Comparison of ENCODE assay signal across 24 mouse cellular contexts in the genomic region with DNA sequence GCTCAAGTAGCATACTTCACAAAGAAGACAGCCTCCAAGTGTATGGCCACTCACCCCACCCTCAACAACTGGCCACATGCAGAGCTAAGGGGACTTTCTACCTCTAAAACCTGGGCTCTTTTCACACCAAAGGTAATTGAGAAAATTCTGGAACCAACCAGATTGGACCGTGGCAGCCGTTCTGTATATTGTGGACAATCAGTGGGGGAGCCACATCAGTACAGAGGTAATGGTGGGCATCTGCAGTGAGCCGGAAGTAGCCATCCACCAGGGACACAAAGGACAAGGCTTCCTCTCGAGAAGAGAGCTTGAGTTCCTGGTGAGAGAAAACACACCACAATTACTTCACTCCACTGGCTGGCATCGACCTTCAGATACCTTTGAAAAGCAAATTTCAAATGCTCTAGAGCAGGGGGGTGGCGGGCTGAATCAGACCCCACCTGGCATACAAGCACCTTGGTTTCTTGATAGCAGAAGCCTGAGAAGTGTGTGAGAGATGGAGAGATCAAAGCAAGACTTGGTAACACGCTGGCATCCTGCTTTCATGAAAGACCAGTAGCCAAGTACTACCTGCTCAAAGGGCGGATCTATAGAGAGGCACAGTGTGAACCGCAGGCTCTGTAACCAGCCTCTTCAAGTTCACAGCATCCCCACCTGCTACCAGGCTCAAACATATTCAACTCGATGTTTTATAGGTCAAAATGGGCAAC.
A peak's percentile ranks its signal among the peaks of the same experiment; 100 is the strongest.
DNase-seq lines count a peak whose midpoint lies in the region; ATAC-seq lines count a peak whose summit lies in the region.
"Had no signal": no experiment of that assay in that cellular context is flagged by ENCODE, and none has a peak within 500 bp of the region (broad histone marks: within the 10 kb centered on the region; RNA-seq: fewer than 3 reads in every experiment).

No protein-coding gene starts in this region.

- no peak overlapping the region for H3K9ac ChIP-seq in heart, embryonic 12.5 days
- H3K9ac ChIP-seq: embryonic facial prominence, embryonic 12.5 days; forebrain, embryonic 12.5 days; heart, embryonic 15.5 days; hindbrain, embryonic 14.5 days; intestine, embryonic 15.5 days; lung, embryonic 14.5 days had no signal

- no peak overlapping the region for H3K27ac ChIP-seq in heart, embryonic 12.5 days (ENCODE audit: poor library complexity, severe bottlenecking)
- H3K27ac ChIP-seq: embryonic facial prominence, embryonic 12.5 days; forebrain, embryonic 12.5 days; heart, embryonic 15.5 days; hindbrain, embryonic 14.5 days; intestine, embryonic 15.5 days had no signal

- no peak overlapping the region for H3K4me2 ChIP-seq in heart, embryonic 12.5 days
- H3K4me2 ChIP-seq: embryonic facial prominence, embryonic 12.5 days; forebrain, embryonic 12.5 days; heart, embryonic 15.5 days; hindbrain, embryonic 14.5 days; intestine, embryonic 15.5 days; liver, embryonic 13.5 days; lung, embryonic 14.5 days had no signal

- peaks cover 28% of the 10 kb centered on the region for H3K4me1 ChIP-seq in heart, embryonic 12.5 days (replicated peaks)
- H3K4me1 ChIP-seq: embryonic facial prominence, embryonic 12.5 days; forebrain, embryonic 12.5 days; intestine, embryonic 15.5 days had no signal

- DNase-seq in lung, postnatal 25 days (ENCODE audit: low spot score) = peak; percentile 29
- no peak for DNase-seq in lung, postnatal 36 days
- DNase-seq in thymus, postnatal 14 days = peak; percentile 43
- DNase-seq in layer of hippocampus, adult 9-11 months = no peak
- no peak for DNase-seq in cerebellum, postnatal 10 days
- DNase-seq: adrenal gland, postnatal 36 days; cerebellum, adult 9-11 months; gastrocnemius, postnatal 36 days; heart, adult 2 months; heart, postnatal 36 days; kidney, adult 8-10 months; kidney, postnatal 10 days; liver, embryonic 13.5 days; lung, embryonic 14.5 days; lung, postnatal 4 days; right cerebral cortex, postnatal 14 days had no signal

- H3K9me3 ChIP-seq in heart, embryonic 12.5 days (replicated peaks) = no peaks in the 10 kb centered on the region
- H3K9me3 ChIP-seq: embryonic facial prominence, embryonic 12.5 days; forebrain, embryonic 12.5 days; heart, embryonic 15.5 days; intestine, embryonic 15.5 days; liver, embryonic 13.5 days had no signal

- no peak overlapping the region for H3K4me3 ChIP-seq in heart, embryonic 12.5 days
- H3K4me3 ChIP-seq: embryonic facial prominence, embryonic 12.5 days; forebrain, embryonic 12.5 days; heart, adult 2 months; heart, embryonic 15.5 days; intestine, embryonic 15.5 days; liver, embryonic 13.5 days had no signal

- no peaks in the 10 kb centered on the region for H3K27me3 ChIP-seq in heart, embryonic 12.5 days (replicated peaks)
- H3K27me3 ChIP-seq: embryonic facial prominence, embryonic 12.5 days; forebrain, embryonic 12.5 days; heart, embryonic 15.5 days; intestine, embryonic 15.5 days; liver, embryonic 13.5 days had no signal

- H3K36me3 ChIP-seq in heart, embryonic 12.5 days = peaks cover 44% of the 10 kb centered on the region

- 84% methylated on average over 10 of the region's 10 CpGs for WGBS in heart, embryonic 12.5 days

- ATAC-seq in CD4-positive, CD25-positive, alpha-beta regulatory T cell, adult 4 months = peak; percentile 76
- ATAC-seq in inflammation-experienced regulatory T-cells, adult 6 months = peak; percentile 78
- no peak for ATAC-seq in heart, embryonic 12.5 days (ENCODE audit: insufficient number of reproducible peaks, low FRiP score)
- ATAC-seq: intestine, embryonic 15.5 days had no signal

Comparison
In these comparisons a context has a peak if more than half of its experiments do, and no peak if none do; other contexts are left out.
1. DNase-seq: peak in lung, postnatal 25 days (single experiment) and thymus, postnatal 14 days (single experiment); none in lung, postnatal 36 days (single experiment), layer of hippocampus, adult 9-11 months (single experiment) and cerebellum, postnatal 10 days (0 of 2).